Mouse (Mus musculus) CH12.LX (cell line): Measurements from ENCODE around the gene Foxb1.

ENCODE experiments used
- CHD1 ChIP-seq: IDR thresholded peaks from 2 replicates; pipeline ENCODE4 v1.6.1; 2012; ENCODE audit warnings: low read depth, low read length, improper control_type of control experiment, inconsistent platforms
- CTCF ChIP-seq, 2 experiments: IDR thresholded peaks in 1 of 2; conservative IDR thresholded peaks in 1 of 2; 2 replicates each; pipeline ENCODE4 v1.5.1; 2011 to 2012; ENCODE audit warnings: low read depth in 2 of 2, low read length in 2 of 2, improper control_type of control experiment in 1 of 2, inconsistent platforms in 1 of 2, mild to moderate bottlenecking in 1 of 2, moderate library complexity in 1 of 2
- ELF1 ChIP-seq: IDR thresholded peaks from 2 replicates; pipeline ENCODE4 v1.6.1; 2014; ENCODE audit warnings: low read depth, mild to moderate bottlenecking, inconsistent platforms, low read length, improper control_type of control experiment
- EP300 ChIP-seq: IDR thresholded peaks from 2 replicates; pipeline ENCODE4 v1.6.1; 2011; ENCODE audit warnings: low read length, improper control_type of control experiment
- ETS1 ChIP-seq: conservative IDR thresholded peaks from 2 replicates; pipeline ENCODE4 v1.6.1; 2012; ENCODE audit warnings: low read depth, mild to moderate bottlenecking, inconsistent platforms, low read length, improper control_type of control experiment, moderate library complexity
- NELFE ChIP-seq: IDR thresholded peaks from 2 replicates; pipeline ENCODE4 v1.6.1; 2011; ENCODE audit warnings: low read depth, low read length, improper control_type of control experiment
- NRF1 ChIP-seq: IDR thresholded peaks from 2 replicates; pipeline ENCODE4 v1.6.1; 2014; ENCODE audit warnings: low read depth, mild to moderate bottlenecking, inconsistent platforms, low read length, improper control_type of control experiment, moderate library complexity
- POLR2A ChIP-seq: IDR thresholded peaks from 2 replicates; pipeline ENCODE4 v1.6.1; 2011; ENCODE audit warnings: low read depth, mild to moderate bottlenecking, improper control_type of control experiment, low read length
- RAD21 ChIP-seq: IDR thresholded peaks from 2 replicates; pipeline ENCODE4 v1.6.1; 2011; ENCODE audit warnings: low read depth, mild to moderate bottlenecking, low read length, improper control_type of control experiment, moderate library complexity
- SIN3A ChIP-seq: IDR thresholded peaks from 2 replicates; pipeline ENCODE4 v1.6.1; 2012; ENCODE audit warnings: low read length, improper control_type of control experiment, inconsistent platforms
- TBP ChIP-seq: conservative IDR thresholded peaks from 2 replicates; pipeline ENCODE4 v1.6.1; 2011; ENCODE audit warnings: low read depth, low read length, improper control_type of control experiment
- TCF12 ChIP-seq: IDR thresholded peaks from 2 replicates; pipeline ENCODE4 v1.6.1; 2014; ENCODE audit warnings: low read depth, mild to moderate bottlenecking, inconsistent platforms, low read length, improper control_type of control experiment
- USF1 ChIP-seq: IDR thresholded peaks from 2 replicates; pipeline ENCODE4 v1.6.1; 2014; ENCODE audit warnings: low read depth, mild to moderate bottlenecking, inconsistent platforms, low read length, improper control_type of control experiment

GRCm38 (mm10) chr9:69716364-69716763, 44.4 kb downstream of the Foxb1 start:
- TF ChIP-seq ELF1 (no peak), CHD1 (no peak), RAD21 (no peak), POLR2A (no peak), SIN3A (no peak), ETS1 (no peak), USF1 (no peak), CTCF (conservative IDR thresholded peaks at IDR 0.05 in 1 of 2, IDR thresholded peaks at IDR 0.05 in 1 of 2; ENCODE audit: low read depth in 2 of 2, low read length in 2 of 2) (no peak), NELFE (no peak), EP300 (no peak), NRF1 (no peak), TCF12 (no peak), TBP (no peak)
